Mouse (Mus musculus) thymus, adult 2 months (tissue): Measurements from ENCODE around the gene Surf1. TPM values are rescaled to one million over a fixed set of nuclear protein-coding genes. Genes with fewer than 3 reads are reported as not detected.

ENCODE experiments used
- DNase-seq: peaks from one replicate; pipeline ENCODE4 v3.0.0; 2021
- H3K27ac ChIP-seq: fragments of 200-500 bp; 2 replicates; pipeline ENCODE4 v1.5.1; 2012; ENCODE audit warnings: low read length, control low read depth; ENCODE audit not compliant: control insufficient read depth, insufficient read depth
- H3K27me3 ChIP-seq: fragments of 200-500 bp; 2 replicates; pipeline ENCODE4 v1.6.1; 2012; ENCODE audit warnings: mild to moderate bottlenecking, low read length, moderate library complexity, mixed read lengths; ENCODE audit not compliant: control insufficient read depth, insufficient read depth
- H3K36me3 ChIP-seq: fragments of 200-500 bp; 2 replicates; pipeline ENCODE4 v1.6.1; 2012; ENCODE audit warnings: mild to moderate bottlenecking, low read length, moderate library complexity; ENCODE audit not compliant: control insufficient read depth, insufficient read depth
- H3K4me1 ChIP-seq: fragments of 200-500 bp; replicated peaks from 2 replicates; pipeline ENCODE4 v1.6.1; 2012; ENCODE audit warnings: low read length; ENCODE audit not compliant: control insufficient read depth, insufficient read depth
- H3K4me3 ChIP-seq: fragments of 200-500 bp; 2 replicates; pipeline ENCODE4 v1.5.1; 2012; ENCODE audit warnings: mild to moderate bottlenecking, low read length, control low read depth, moderate library complexity; ENCODE audit not compliant: control insufficient read depth, insufficient read depth
- CTCF ChIP-seq: fragments of 200-500 bp; IDR thresholded peaks from 2 replicates; pipeline ENCODE4 v1.5.1; 2012; ENCODE audit warnings: mild to moderate bottlenecking, control low read depth, low read length, moderate library complexity, borderline replicate concordance; ENCODE audit not compliant: control insufficient read depth, poor library complexity, insufficient read depth; ENCODE audit errors: extremely low read depth
- POLR2A ChIP-seq: fragments of 200-500 bp; IDR thresholded peaks from 2 replicates; pipeline ENCODE4 v1.6.1; 2012; ENCODE audit warnings: mild to moderate bottlenecking, low read length, control low read depth, moderate library complexity; ENCODE audit not compliant: control insufficient read depth, poor library complexity, insufficient read depth; ENCODE audit errors: extremely low read depth
- WGBS: fragments of 180-500 bp; shearing (Covaris S2); methylation state at CpG from one replicate; pipeline ENCODE4 v1.1.7; 2018; 5-methylcytosine and 5-hydroxymethylcytosine counted together
- polyA plus RNA-seq: library from polyadenylated mRNA; depleted of rRNA; stranded (reverse); fragments of >200 nt; gene quantifications from 2 replicates; pipeline ENCODE4 v1.2.3, GENCODE M21; 2012

Surf1 gene
- polyA plus RNA-seq, 1 experiment: 78.5 TPM

DNA sequence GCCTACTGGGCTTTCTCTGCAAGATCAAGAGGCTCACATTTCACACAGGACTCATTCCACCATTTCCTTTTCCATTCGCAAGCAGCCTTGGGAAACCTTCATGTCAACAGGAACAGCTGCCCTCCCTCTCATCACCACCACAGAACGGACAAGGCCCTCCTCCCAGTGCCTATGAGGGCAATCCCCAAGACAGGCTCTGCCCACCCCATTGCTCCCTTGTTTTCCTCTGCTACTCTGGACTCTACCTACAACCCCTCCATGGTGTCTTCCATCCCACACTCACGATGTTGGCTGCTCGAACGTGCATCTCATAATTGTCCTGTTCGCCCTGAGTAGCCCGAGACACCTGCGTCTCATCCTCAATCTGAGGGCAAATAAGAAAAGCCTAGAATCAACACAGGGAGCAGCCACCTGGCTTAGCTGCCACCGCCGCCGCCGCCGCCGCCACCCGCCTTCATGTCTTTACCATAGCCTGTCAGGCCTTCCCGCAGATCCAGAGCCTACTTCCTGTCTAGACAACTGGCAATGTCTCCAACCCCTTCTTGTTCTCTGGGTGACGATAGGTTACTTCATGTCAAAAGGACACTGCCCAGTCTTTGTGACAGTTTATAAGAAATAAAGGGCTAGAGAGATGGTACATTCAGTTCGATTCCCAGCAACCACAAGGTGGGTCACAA, 7.5 kb downstream of the Surf1 start:
- Histone ChIP-seq H3K4me1 (peaks cover 28% of the 10 kb centered on the region), H3K27ac (peak overlapping the region; percentile 50; the same call in 1 of the 2 replicates), H3K27me3 (no peaks in the 10 kb centered on the region), H3K36me3 (peaks cover 21% of the 10 kb centered on the region), H3K4me3 (no peak overlapping the region)
- TF ChIP-seq POLR2A (no peak), CTCF (no peak)
- peak; percentile 38 for DNase-seq
- WGBS: 34% methylated on average over 18 of the region's 18 CpGs

DNA sequence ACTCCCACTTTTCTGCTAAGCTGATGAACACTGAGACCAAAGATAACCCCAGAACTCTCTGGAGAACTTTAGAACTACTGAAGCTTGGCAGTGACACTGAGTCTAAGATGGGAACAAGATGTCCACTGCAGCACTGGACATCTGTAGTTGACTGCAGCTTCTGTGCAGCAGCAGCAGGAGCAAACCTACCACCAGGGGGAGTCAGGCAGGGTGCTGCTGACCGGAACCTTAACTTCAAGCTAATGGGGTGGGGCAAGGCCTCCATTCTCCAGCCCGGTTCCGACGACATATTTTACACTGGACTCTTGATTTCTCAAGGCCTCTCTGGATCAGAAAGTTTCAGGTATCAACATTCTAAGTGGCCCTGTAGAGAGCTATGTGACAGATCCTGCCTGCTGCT, 9.2 kb downstream of the Surf1 start:
- H3K4me1 ChIP-seq: peaks cover 32% of the 10 kb centered on the region
- DNase-seq: peak; percentile 41
- H3K27ac ChIP-seq: no peak overlapping the region
- H3K27me3 ChIP-seq: no peaks in the 10 kb centered on the region
- WGBS: 59% methylated on average over 4 of the region's 4 CpGs
- TF ChIP-seq CTCF: peak; percentile 79; the same call in 1 of the 2 replicates
- no peak for TF ChIP-seq POLR2A
- peaks cover 4% of the 10 kb centered on the region for H3K36me3 ChIP-seq
- no peak overlapping the region for H3K4me3 ChIP-seq

DNA sequence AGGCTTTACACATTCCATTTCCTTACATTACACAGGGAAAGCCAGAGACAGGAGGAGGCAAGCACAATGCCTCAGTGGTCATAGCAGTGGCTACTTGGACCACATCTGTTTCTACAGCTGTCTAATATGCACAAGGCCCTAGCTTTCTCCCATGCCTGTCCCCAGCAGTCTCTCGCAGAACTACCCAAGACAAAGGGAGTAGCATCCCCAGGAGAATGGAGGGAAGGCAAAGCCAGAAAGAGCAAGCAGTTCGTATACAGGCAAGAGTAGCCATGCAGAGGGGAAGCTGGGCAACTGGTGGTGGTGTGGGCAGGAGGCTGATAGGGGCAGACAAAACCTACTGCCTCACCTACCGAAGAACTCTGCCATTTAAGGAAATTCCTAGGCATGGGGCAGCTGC, 9.9 kb downstream of the Surf1 start:
- WGBS: 99% methylated on average over 3 of the region's 3 CpGs
- Histone ChIP-seq H3K27ac (no peak overlapping the region), H3K36me3 (no peaks in the 10 kb centered on the region; the same call in 1 of the 2 replicates), H3K4me1 (peaks cover 32% of the 10 kb centered on the region), H3K27me3 (no peaks in the 10 kb centered on the region), H3K4me3 (no peak overlapping the region)
- no peak for TF ChIP-seq POLR2A
- no peak for TF ChIP-seq CTCF
- no peak for DNase-seq

DNA sequence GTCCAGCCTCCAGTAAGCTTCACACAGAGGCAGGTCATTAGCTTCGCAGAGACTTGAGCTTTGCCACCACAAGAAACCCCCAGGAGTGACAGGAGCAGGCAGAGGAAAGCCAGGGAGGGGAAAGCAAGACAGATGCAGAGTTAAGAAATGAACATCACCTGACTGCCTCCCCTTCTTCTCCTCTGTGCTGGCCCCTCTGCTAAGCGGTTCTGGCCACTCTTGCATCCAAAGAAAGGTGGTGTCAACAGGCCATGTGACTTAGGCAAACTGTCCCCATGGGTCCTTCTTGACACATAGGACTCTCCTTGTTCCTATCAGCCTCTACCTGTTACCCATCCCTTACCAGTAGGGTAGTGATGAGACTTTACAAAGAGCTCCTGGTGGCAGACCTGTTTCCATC, 10.4 kb downstream of the Surf1 start:
- Histone ChIP-seq H3K4me1 (peaks cover 30% of the 10 kb centered on the region), H3K27ac (no peak overlapping the region), H3K36me3 (no peaks in the 10 kb centered on the region; the same call in 1 of the 2 replicates), H3K27me3 (no peaks in the 10 kb centered on the region), H3K4me3 (no peak overlapping the region)
- TF ChIP-seq CTCF: no peak
- no peak for TF ChIP-seq POLR2A
- no peak for DNase-seq
- WGBS: 96% methylated on average over 2 of the region's 2 CpGs

DNA sequence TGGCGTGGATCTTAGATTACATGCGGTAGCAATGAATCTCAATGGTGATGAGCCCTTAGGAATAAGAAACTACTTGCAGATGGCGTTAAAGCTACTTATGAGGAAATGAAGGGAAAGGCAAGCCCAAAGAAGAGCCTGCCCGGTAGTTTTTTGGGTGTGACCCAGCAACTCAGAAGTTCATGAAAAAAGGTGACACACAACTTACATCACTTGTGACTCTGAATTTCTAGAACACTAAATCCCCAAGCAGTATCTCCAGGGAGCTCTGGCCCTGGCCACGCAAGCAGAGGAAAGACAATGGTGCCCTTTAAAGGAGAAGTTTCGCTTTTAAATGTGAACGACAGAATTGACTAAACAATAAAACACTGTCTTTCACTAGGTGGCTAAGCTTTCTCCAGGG, 13.0 kb downstream of the Surf1 start:
- Histone ChIP-seq H3K27ac (peak overlapping the region; percentile 70), H3K4me1 (peaks cover 18% of the 10 kb centered on the region), H3K4me3 (peak overlapping the region; percentile 69), H3K27me3 (no peaks in the 10 kb centered on the region), H3K36me3 (peaks cover 15% of the 10 kb centered on the region)
- 8% methylated on average over 7 of the region's 7 CpGs for WGBS
- DNase-seq: no peak
- TF ChIP-seq CTCF (no peak), POLR2A (no peak)

DNA sequence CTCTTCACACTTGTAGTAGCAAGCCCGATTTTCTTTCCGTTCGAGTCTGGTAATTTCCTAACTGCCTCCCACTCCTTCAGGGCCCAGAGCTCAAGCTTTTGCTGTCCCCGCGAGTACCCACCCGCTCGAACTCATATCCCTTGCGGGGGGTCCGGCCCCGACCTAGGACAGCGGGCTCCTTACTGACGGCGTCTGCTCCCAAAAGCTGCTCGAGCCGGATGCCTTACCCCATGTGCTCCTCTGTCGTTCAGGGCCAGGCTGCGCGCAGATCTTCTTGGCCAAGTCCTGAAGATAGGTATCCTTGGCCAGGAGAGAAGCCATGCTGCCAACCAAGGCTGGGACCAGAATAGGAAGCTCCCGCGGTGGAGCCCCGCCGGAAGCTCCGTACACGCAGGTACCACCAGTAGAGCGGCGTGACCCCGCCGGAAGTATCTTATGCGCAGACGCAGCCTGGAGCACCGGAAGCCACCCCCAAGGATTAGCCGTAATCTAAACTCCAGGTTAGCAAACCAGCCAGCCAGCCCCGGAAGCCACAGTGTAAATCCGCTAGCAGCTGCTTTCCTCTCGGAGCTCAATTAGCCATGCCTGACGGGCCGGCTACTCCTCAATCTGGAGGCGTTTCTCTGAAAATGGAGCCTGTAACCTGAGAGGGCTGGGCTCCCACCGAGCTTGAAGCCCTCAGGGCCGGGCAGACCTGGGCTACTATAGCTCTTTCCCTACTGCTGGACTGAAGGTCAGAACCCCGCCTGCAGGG, 13.7 kb downstream of the Surf1 start, which contains the start of gene Surf6:
TSS of gene Surf6 (minus strand) at position 413 of the 754 bp plus-strand sequence.
- H3K4me3 ChIP-seq: peak within 1 kb of the TSS; percentile 92
- H3K27ac ChIP-seq: peak within 1 kb of the TSS; percentile 70
- peak; percentile 96 for DNase-seq
- peaks cover 14% of the 10 kb centered on the region for H3K4me1 ChIP-seq
- WGBS: under 1% methylated on average over 41 of the region's 41 CpGs
- TF ChIP-seq POLR2A: peak; percentile 71
- TF ChIP-seq CTCF: no peak
- H3K27me3 ChIP-seq: no peaks in the 10 kb centered on the region
- peaks cover 22% of the 10 kb centered on the region for H3K36me3 ChIP-seq
